In the genomic region with DNA sequence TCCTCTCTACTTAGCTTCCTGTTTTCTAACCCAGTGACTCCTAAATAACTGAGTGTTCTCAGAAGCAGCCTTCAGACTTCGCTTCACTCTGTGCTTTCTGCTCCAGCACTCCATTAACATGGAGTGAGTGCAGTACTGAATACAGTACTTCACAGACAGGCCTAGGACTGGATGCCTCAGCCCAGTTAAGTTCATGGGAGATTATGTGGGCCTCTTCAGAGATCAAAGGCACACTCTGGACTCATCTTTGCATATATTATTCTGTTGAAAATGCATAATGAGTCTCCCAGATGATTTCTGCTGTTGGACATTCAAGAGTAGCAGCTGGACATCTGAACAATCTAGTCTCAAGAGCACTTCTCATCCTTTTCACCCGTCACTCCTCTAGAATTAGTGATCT, we compare ENCODE assay signal across 28 mouse cellular contexts.
DNase-seq lines count a peak whose midpoint lies in the region; ATAC-seq and TF ChIP-seq lines count a peak whose summit lies in the region.
"Had no signal": no experiment of that assay in that cellular context is flagged by ENCODE, and none has a peak within 500 bp of the region (broad histone marks: within the 10 kb centered on the region; RNA-seq: fewer than 3 reads in every experiment).

No protein-coding gene starts in this region.

- no peak for TF ChIP-seq POLR2A in MEL (IDR thresholded peaks at IDR 0.05; ENCODE audit: control insufficient read depth in 1 of 2, insufficient read depth in 1 of 2, low read depth in 1 of 2, low read length in 2 of 2, poor library complexity in 1 of 2)

- no peaks in the 10 kb centered on the region for H3K79me2 ChIP-seq in MEL (ENCODE audit: control insufficient read depth, insufficient read depth, low read length, poor library complexity)

- peaks cover 28% of the 10 kb centered on the region for H3K36me3 ChIP-seq in forebrain, embryonic 14.5 days (ENCODE audit: control insufficient read depth, insufficient read depth, low read length)
- peaks cover 58% of the 10 kb centered on the region for H3K36me3 ChIP-seq in forebrain, embryonic 10.5 days (replicated peaks)
- H3K36me3 ChIP-seq in MEL (ENCODE audit: control insufficient read depth in 1 of 2, insufficient read depth in 2 of 2, low read length in 2 of 2) = peaks cover 0 to 7% of the 10 kb centered on the region in 2 experiments
- peaks cover 30% of the 10 kb centered on the region for H3K36me3 ChIP-seq in midbrain, embryonic 13.5 days
- H3K36me3 ChIP-seq: limb, embryonic 12.5 days; liver, embryonic 15.5 days had no signal

- H3K27ac ChIP-seq in forebrain, embryonic 14.5 days (ENCODE audit: low read depth, low read length) = no peak overlapping the region
- H3K27ac ChIP-seq in forebrain, embryonic 10.5 days = no peak overlapping the region
- no peak overlapping the region for H3K27ac ChIP-seq in MEL (ENCODE audit: control insufficient read depth, low read depth, low read length)
- peak overlapping the region; percentile 35 for H3K27ac ChIP-seq in midbrain, embryonic 13.5 days
- H3K27ac ChIP-seq: gastrocnemius, adult 2 months; heart, embryonic 13.5 days; hindbrain, embryonic 10.5 days; hindbrain, embryonic 15.5 days; left cerebral cortex, adult 2 months; limb, embryonic 12.5 days; liver, embryonic 15.5 days; neural tube, embryonic 15.5 days had no signal

- TF ChIP-seq EP300 in MEL (IDR thresholded peaks at IDR 0.05; ENCODE audit: low read depth in 1 of 2, low read length in 2 of 2) = no peak

- no peak overlapping the region for H3K4me3 ChIP-seq in forebrain, embryonic 14.5 days (ENCODE audit: low read depth, low read length)
- H3K4me3 ChIP-seq in forebrain, embryonic 10.5 days = no peak overlapping the region
- no peak overlapping the region for H3K4me3 ChIP-seq in MEL (ENCODE audit: control insufficient read depth in 1 of 2, insufficient read depth in 1 of 2, low read depth in 2 of 2, low read length in 2 of 2)
- no peak overlapping the region for H3K4me3 ChIP-seq in midbrain, embryonic 13.5 days (replicated peaks)
- H3K4me3 ChIP-seq: gastrocnemius, adult 2 months; heart, embryonic 13.5 days; hindbrain, embryonic 10.5 days; hindbrain, embryonic 15.5 days; left cerebral cortex, adult 2 months; limb, embryonic 12.5 days; liver, embryonic 15.5 days; neural tube, embryonic 15.5 days had no signal

- peak; percentile 63 for ATAC-seq in forebrain, embryonic 14.5 days
- peak; percentile 80; the same call in 1 of the 2 replicates for ATAC-seq in midbrain, embryonic 13.5 days
- ATAC-seq in cerebellum, adult (ENCODE audit: insufficient number of reproducible peaks, low FRiP score, low TSS enrichment) = no peak
- ATAC-seq: inflammation-experienced regulatory T-cells, adult 6 months had no signal

- H3K4me2 ChIP-seq in forebrain, embryonic 14.5 days (ENCODE audit: low read length) = no peak overlapping the region
- no peak overlapping the region for H3K4me2 ChIP-seq in midbrain, embryonic 13.5 days (replicated peaks)
- H3K4me2 ChIP-seq: heart, embryonic 13.5 days; hindbrain, embryonic 15.5 days; limb, embryonic 12.5 days; liver, embryonic 15.5 days; lung, embryonic 14.5 days; neural tube, embryonic 15.5 days had no signal

- no peaks in the 10 kb centered on the region for H3K4me1 ChIP-seq in forebrain, embryonic 14.5 days (ENCODE audit: control insufficient read depth, insufficient read depth, low read length)
- H3K4me1 ChIP-seq in forebrain, embryonic 10.5 days = no peaks in the 10 kb centered on the region
- H3K4me1 ChIP-seq in MEL (ENCODE audit: control insufficient read depth in 1 of 2, insufficient read depth in 2 of 2, low read length in 2 of 2) = peaks cover 0 to 1% of the 10 kb centered on the region in 2 experiments; a peak in 2 of 4 replicates
- H3K4me1 ChIP-seq in midbrain, embryonic 13.5 days (replicated peaks) = peaks cover 10% of the 10 kb centered on the region
- H3K4me1 ChIP-seq: heart, embryonic 13.5 days; hindbrain, embryonic 10.5 days; hindbrain, embryonic 15.5 days; limb, embryonic 12.5 days; liver, embryonic 15.5 days; neural tube, embryonic 15.5 days had no signal

- H3K27me3 ChIP-seq in forebrain, embryonic 14.5 days (replicated peaks; ENCODE audit: control insufficient read depth, insufficient read depth, low read length) = no peaks in the 10 kb centered on the region
- no peaks in the 10 kb centered on the region for H3K27me3 ChIP-seq in forebrain, embryonic 10.5 days (ENCODE audit: poor library complexity, severe bottlenecking)
- H3K27me3 ChIP-seq in MEL (ENCODE audit: control insufficient read depth in 1 of 2, insufficient read depth in 2 of 2, low read length in 2 of 2) = no peaks in the 10 kb centered on the region
- H3K27me3 ChIP-seq in midbrain, embryonic 13.5 days = no peaks in the 10 kb centered on the region
- H3K27me3 ChIP-seq: CH12.LX; heart, embryonic 13.5 days; hindbrain, embryonic 15.5 days; limb, embryonic 12.5 days; liver, embryonic 15.5 days; neural tube, embryonic 15.5 days had no signal

- DNase-seq in embryo, embryonic 10.5 days (ENCODE audit: low spot score) = peak; percentile 6
- DNase-seq in embryo, embryonic 11 days = no peak
- peak; percentile 29 for DNase-seq in forebrain, embryonic 14.5 days (ENCODE audit: low spot score)
- no peak for DNase-seq in forebrain, embryonic 10.5 days (ENCODE audit: extremely low spot score, low spot score)
- DNase-seq in MEL (ENCODE audit: low read depth, low spot score) = peak; percentile 21
- DNase-seq: adrenal gland, adult 8-10 months; cerebellum, adult 11-12 months; cerebellum, adult 9-11 months; gastrocnemius, adult 2 months; heart, postnatal 10 days; kidney, adult 11 months; kidney, postnatal 14 days; lung, embryonic 14.5 days; lung, postnatal 14 days; retina, postnatal 1 day; right cerebral cortex, postnatal 14 days; thymus, postnatal 14 days had no signal

- H3K9ac ChIP-seq in forebrain, embryonic 14.5 days (ENCODE audit: low read length) = no peak overlapping the region
- H3K9ac ChIP-seq in MEL (ENCODE audit: control insufficient read depth, low read depth, low read length, poor library complexity, severe bottlenecking) = no peak overlapping the region
- H3K9ac ChIP-seq in midbrain, embryonic 13.5 days (replicated peaks) = no peak overlapping the region
- H3K9ac ChIP-seq: heart, embryonic 13.5 days; hindbrain, embryonic 15.5 days; limb, embryonic 12.5 days; liver, embryonic 15.5 days; lung, embryonic 14.5 days; neural tube, embryonic 15.5 days had no signal

- 64% methylated on average over 2 of the region's 2 CpGs for WGBS in forebrain, embryonic 14.5 days
- WGBS in forebrain, embryonic 10.5 days = 86% methylated on average over 2 of the region's 2 CpGs
- 36% methylated on average over 2 of the region's 2 CpGs for WGBS in midbrain, embryonic 13.5 days

- no peaks in the 10 kb centered on the region for H3K9me3 ChIP-seq in forebrain, embryonic 14.5 days (replicated peaks; ENCODE audit: control insufficient read depth, low read length)
- H3K9me3 ChIP-seq in forebrain, embryonic 10.5 days = no peaks in the 10 kb centered on the region
- no peaks in the 10 kb centered on the region for H3K9me3 ChIP-seq in MEL (replicated peaks; ENCODE audit: insufficient read depth, low read length)
- H3K9me3 ChIP-seq in midbrain, embryonic 13.5 days = no peaks in the 10 kb centered on the region
- H3K9me3 ChIP-seq: heart, embryonic 13.5 days; hindbrain, embryonic 10.5 days; hindbrain, embryonic 15.5 days; limb, embryonic 12.5 days; liver, embryonic 15.5 days; neural tube, embryonic 15.5 days had no signal

- TF ChIP-seq RAD21 in MEL (IDR thresholded peaks at IDR 0.05; ENCODE audit: low read depth, low read length) = no peak

- TF ChIP-seq CTCF in MEL (IDR thresholded peaks at IDR 0.05 in 2 of 3, conservative IDR thresholded peaks at IDR 0.05 in 1 of 3; ENCODE audit: control insufficient read depth in 1 of 3, insufficient read depth in 1 of 3, low read depth in 2 of 3, low read length in 3 of 3, poor library complexity in 1 of 3, severe bottlenecking in 1 of 3) = no peak

TF ChIP-seq in MEL, 35 proteins besides CTCF, POLR2A, EP300 and RAD21:
- no peak for TF ChIP-seq ZC3H11A (IDR thresholded peaks at IDR 0.05; ENCODE audit: low read depth, low read length)
- no peak for TF ChIP-seq HCFC1 (IDR thresholded peaks at IDR 0.05; ENCODE audit: low read depth, low read length)
- TF ChIP-seq GABPA (IDR thresholded peaks at IDR 0.05; ENCODE audit: low read depth, low read length) = no peak
- TF ChIP-seq SIN3A (IDR thresholded peaks at IDR 0.05; ENCODE audit: low read length) = no peak
- no peak for TF ChIP-seq ZKSCAN1 (IDR thresholded peaks at IDR 0.05; ENCODE audit: low read depth, low read length)
- TF ChIP-seq GATA1 (IDR thresholded peaks at IDR 0.05; ENCODE audit: low read depth, low read length) = no peak
- TF ChIP-seq TAL1 (IDR thresholded peaks at IDR 0.05; ENCODE audit: low read length) = no peak
- no peak for TF ChIP-seq MAX (IDR thresholded peaks at IDR 0.05; ENCODE audit: low read length)
- TF ChIP-seq MEF2A (IDR thresholded peaks at IDR 0.05; ENCODE audit: extremely low read depth, insufficient replicate concordance, low read depth, low read length, poor library complexity, severe bottlenecking) = no peak
- no peak for TF ChIP-seq ELF1 (IDR thresholded peaks at IDR 0.05; ENCODE audit: low read depth, low read length)
- no peak for TF ChIP-seq MYB (IDR thresholded peaks at IDR 0.05; ENCODE audit: low read depth, low read length)
- no peak for TF ChIP-seq MAFK (IDR thresholded peaks at IDR 0.05; ENCODE audit: borderline replicate concordance, low read depth, low read length)
- TF ChIP-seq CHD2 (IDR thresholded peaks at IDR 0.05; ENCODE audit: low read length) = no peak
- no peak for TF ChIP-seq TCF12 (IDR thresholded peaks at IDR 0.05; ENCODE audit: low read depth, low read length)
- no peak for TF ChIP-seq POLR2AphosphoS5 (IDR thresholded peaks at IDR 0.05; ENCODE audit: borderline replicate concordance, low read depth, low read length)
- TF ChIP-seq NELFE (IDR thresholded peaks at IDR 0.05; ENCODE audit: low read depth, low read length) = no peak
- no peak for TF ChIP-seq RCOR1 (IDR thresholded peaks at IDR 0.05; ENCODE audit: low read depth, low read length)

Comparison
In these comparisons a context has a peak if more than half of its experiments do, and no peak if none do; other contexts are left out.
1. DNase-seq: peak in embryo, embryonic 10.5 days (single experiment), forebrain, embryonic 14.5 days (single experiment) and MEL (single experiment); none in embryo, embryonic 11 days (single experiment) and forebrain, embryonic 10.5 days (single experiment).